Mouse (Mus musculus): ENCODE data around the gene Gm38392. TPM values are rescaled to one million over a fixed set of nuclear protein-coding genes. Genes with fewer than 3 reads are reported as not detected.

Gene Gm38392
- polyA plus RNA-seq, 1 experiment, result 0.49 TPM

GRCm38 (mm10) chr3:88205563-88206491 lies 81.2 kb downstream of the Gm38392 start:
- Histone ChIP-seq H3K4me3 (replicated peaks; ENCODE audit: extremely low read depth, low read depth, low read length) (no peak overlapping the region), H3K4me1 (ENCODE audit: control insufficient read depth, insufficient read depth, low read length) (no peaks in the 10 kb centered on the region)
- DNase-seq, result no peak
- TF ChIP-seq CTCF (IDR thresholded peaks at IDR 0.05; ENCODE audit: insufficient read depth, low read length) (no peak), POLR2A (IDR thresholded peaks at IDR 0.05; ENCODE audit: borderline replicate concordance, extremely low read depth, low read depth, low read length) (no peak)
- WGBS, result 7% methylated on average over 8 of the region's 8 CpGs

DNA sequence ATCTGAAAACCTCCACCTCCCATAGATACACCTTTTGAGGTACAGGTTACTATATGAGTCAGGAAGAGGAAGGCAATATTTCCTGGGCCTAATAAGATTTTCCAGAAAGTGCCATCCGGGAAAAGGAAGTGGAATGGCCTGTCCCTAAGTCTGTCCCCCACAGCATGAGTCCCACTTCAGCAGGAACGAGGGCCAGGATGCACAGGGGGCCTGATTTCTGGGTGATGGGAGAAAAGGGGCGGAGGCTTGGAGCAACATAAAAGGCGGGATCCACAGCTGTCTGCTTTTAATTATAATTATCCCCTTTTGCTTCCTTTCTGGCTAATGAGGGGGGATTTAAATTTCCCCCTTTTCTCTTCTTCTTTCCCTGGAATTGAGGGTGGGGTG lies 81.8 kb downstream of the Gm38392 start:
- DNase-seq, result no peak
- TF ChIP-seq CTCF (IDR thresholded peaks at IDR 0.05; ENCODE audit: insufficient read depth, low read length) (no peak), POLR2A (IDR thresholded peaks at IDR 0.05; ENCODE audit: borderline replicate concordance, extremely low read depth, low read depth, low read length) (no peak)
- WGBS, result 15% methylated on average over 4 of the region's 4 CpGs
- Histone ChIP-seq H3K4me1 (ENCODE audit: control insufficient read depth, insufficient read depth, low read length) (peaks cover 5% of the 10 kb centered on the region), H3K4me3 (replicated peaks; ENCODE audit: extremely low read depth, low read depth, low read length) (no peak overlapping the region)

DNA sequence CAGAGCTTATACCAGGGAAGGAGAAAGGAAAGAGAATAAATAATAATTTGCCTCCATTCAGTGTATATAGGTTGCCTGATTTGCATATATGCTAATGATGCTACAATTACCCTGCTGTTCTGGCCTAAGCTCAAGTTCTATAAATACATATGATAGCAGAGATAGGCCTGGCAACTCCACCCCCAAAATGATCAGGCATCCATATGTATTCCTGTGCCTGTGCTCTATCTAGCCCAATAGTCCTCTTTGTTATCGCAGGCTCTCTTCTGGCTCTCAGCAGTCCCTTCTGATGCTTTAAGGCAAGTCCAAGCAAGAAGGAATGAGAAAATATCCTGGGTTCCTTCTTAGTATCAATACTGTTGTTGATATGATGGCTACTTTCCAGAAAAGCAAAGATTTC lies 82.3 kb downstream of the Gm38392 start:
- Histone ChIP-seq H3K4me3 (replicated peaks; ENCODE audit: extremely low read depth, low read depth, low read length) (no peak overlapping the region), H3K4me1 (ENCODE audit: control insufficient read depth, insufficient read depth, low read length) (peaks cover 6% of the 10 kb centered on the region)
- TF ChIP-seq POLR2A (IDR thresholded peaks at IDR 0.05; ENCODE audit: borderline replicate concordance, extremely low read depth, low read depth, low read length), result no peak
- no peak for TF ChIP-seq CTCF (IDR thresholded peaks at IDR 0.05; ENCODE audit: insufficient read depth, low read length)
- WGBS, result 35% methylated on average over 1 of the region's 1 CpGs
- no peak for DNase-seq

DNA sequence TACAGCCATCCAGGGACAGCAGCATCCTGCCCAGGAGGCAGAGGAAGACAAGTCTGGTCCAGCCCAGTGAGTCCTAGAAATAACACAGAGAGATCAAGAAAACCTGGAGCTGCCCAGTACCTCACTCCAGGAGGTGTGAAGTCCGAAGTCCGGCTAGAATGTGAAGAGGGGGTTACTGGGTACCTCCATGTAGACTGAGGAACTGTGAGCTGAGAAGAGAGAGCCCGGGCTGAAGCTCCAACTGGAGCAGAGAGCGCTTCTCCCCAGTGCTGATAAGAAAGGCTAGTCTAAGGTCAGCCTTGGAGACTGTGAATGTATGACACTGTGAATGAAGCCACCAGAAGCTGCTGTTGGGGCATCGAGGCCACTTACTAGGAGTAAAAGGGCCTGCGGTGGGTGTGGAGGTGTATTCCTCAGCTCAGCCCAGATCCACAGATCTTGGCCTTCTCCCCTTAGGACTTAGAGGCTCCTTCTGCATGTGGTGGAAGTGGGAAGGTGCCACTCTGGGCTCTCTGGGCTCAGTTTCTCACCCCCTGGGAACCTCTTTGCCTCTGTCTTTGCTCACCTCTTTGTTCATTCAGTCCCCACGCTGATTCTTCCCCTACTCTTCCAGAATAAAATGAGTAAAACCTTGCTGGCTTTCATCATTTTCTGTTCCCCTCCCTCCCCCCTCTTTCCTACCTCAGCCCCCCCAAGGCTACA lies 82.9 kb downstream of the Gm38392 start:
- H3K4me1 ChIP-seq (ENCODE audit: control insufficient read depth, insufficient read depth, low read length), result peaks cover 6% of the 10 kb centered on the region
- TF ChIP-seq CTCF (IDR thresholded peaks at IDR 0.05; ENCODE audit: insufficient read depth, low read length), result no peak
- no peak for TF ChIP-seq POLR2A (IDR thresholded peaks at IDR 0.05; ENCODE audit: borderline replicate concordance, extremely low read depth, low read depth, low read length)
- DNase-seq, result no peak
- no peak overlapping the region for H3K4me3 ChIP-seq (replicated peaks; ENCODE audit: extremely low read depth, low read depth, low read length)
- 7% methylated on average over 7 of the region's 7 CpGs for WGBS

DNA sequence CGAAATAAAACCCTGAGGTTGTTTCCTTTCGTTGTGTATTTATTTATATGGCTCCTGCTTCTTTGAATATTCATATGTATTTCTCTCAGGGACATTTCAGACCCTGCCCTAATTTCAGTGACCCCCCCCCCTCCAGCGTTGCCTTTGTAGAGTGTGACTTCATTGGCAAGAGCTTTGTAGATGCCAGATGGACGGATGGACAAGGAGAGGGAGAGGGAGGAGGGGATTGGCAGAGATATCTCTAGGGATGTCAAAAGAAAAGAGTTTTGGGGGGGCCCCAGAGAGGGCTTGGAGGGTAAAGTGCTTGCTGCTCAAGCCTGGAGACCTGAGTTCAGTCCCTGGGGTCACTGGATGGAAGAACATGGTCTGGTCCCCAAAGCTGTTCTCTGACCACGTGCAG lies 83.6 kb downstream of the Gm38392 start:
- Histone ChIP-seq H3K4me1 (ENCODE audit: control insufficient read depth, insufficient read depth, low read length) (peaks cover 6% of the 10 kb centered on the region), H3K4me3 (replicated peaks; ENCODE audit: extremely low read depth, low read depth, low read length) (no peak overlapping the region)
- TF ChIP-seq CTCF (IDR thresholded peaks at IDR 0.05; ENCODE audit: insufficient read depth, low read length), result no peak
- no peak for TF ChIP-seq POLR2A (IDR thresholded peaks at IDR 0.05; ENCODE audit: borderline replicate concordance, extremely low read depth, low read depth, low read length)
- WGBS, result 14% methylated on average over 5 of the region's 5 CpGs
- no peak for DNase-seq

- TF ChIP-seq POLR2A (IDR thresholded peaks at IDR 0.05; ENCODE audit: borderline replicate concordance, extremely low read depth, low read depth, low read length), result no peak
- TF ChIP-seq CTCF (IDR thresholded peaks at IDR 0.05; ENCODE audit: insufficient read depth, low read length), result no peak
- 8% methylated on average over 6 of the region's 6 CpGs for WGBS
- peaks cover 6% of the 10 kb centered on the region for H3K4me1 ChIP-seq (ENCODE audit: control insufficient read depth, insufficient read depth, low read length)
- no peak overlapping the region for H3K4me3 ChIP-seq (replicated peaks; ENCODE audit: extremely low read depth, low read depth, low read length)
- no peak for DNase-seq
Observed at GRCm38 (mm10) chr3:88202986-88203385, 84.0 kb downstream of the Gm38392 start.

DNA sequence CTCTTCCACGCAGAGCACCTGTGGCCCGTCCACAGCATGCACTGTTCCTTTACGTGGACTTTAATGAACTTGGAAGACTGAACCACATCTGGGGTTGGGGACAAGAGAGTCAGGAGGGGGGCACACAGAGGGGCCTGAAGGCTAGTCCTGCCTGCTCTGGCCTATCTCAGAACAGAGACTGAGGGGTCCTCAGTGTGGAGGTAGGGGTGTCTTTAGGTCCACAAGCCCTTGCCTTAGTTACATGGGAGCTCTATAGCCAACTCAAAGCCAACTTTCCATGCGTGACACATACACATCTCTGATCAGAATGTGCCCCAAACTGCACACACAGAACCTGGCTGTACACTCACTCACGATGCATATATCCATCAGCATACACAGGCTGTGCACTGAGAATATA lies 85.4 kb downstream of the Gm38392 start:
- Histone ChIP-seq H3K4me1 (ENCODE audit: control insufficient read depth, insufficient read depth, low read length) (peaks cover 6% of the 10 kb centered on the region), H3K4me3 (replicated peaks; ENCODE audit: extremely low read depth, low read depth, low read length) (no peak overlapping the region)
- TF ChIP-seq POLR2A (IDR thresholded peaks at IDR 0.05; ENCODE audit: borderline replicate concordance, extremely low read depth, low read depth, low read length), result no peak
- no peak for TF ChIP-seq CTCF (IDR thresholded peaks at IDR 0.05; ENCODE audit: insufficient read depth, low read length)
- WGBS, result 21% methylated on average over 5 of the region's 5 CpGs
- DNase-seq, result no peak

- Histone ChIP-seq H3K4me1 (ENCODE audit: control insufficient read depth, insufficient read depth, low read length) (peaks cover 6% of the 10 kb centered on the region), H3K4me3 (replicated peaks; ENCODE audit: extremely low read depth, low read depth, low read length) (no peak overlapping the region)
- 2% methylated on average over 37 of the region's 37 CpGs for WGBS
- TF ChIP-seq CTCF (IDR thresholded peaks at IDR 0.05; ENCODE audit: insufficient read depth, low read length), result no peak
- no peak for TF ChIP-seq POLR2A (IDR thresholded peaks at IDR 0.05; ENCODE audit: borderline replicate concordance, extremely low read depth, low read depth, low read length)
- DNase-seq, result no peak
Observed at GRCm38 (mm10) chr3:88200972-88201330, 86.1 kb downstream of the Gm38392 start.

DNA sequence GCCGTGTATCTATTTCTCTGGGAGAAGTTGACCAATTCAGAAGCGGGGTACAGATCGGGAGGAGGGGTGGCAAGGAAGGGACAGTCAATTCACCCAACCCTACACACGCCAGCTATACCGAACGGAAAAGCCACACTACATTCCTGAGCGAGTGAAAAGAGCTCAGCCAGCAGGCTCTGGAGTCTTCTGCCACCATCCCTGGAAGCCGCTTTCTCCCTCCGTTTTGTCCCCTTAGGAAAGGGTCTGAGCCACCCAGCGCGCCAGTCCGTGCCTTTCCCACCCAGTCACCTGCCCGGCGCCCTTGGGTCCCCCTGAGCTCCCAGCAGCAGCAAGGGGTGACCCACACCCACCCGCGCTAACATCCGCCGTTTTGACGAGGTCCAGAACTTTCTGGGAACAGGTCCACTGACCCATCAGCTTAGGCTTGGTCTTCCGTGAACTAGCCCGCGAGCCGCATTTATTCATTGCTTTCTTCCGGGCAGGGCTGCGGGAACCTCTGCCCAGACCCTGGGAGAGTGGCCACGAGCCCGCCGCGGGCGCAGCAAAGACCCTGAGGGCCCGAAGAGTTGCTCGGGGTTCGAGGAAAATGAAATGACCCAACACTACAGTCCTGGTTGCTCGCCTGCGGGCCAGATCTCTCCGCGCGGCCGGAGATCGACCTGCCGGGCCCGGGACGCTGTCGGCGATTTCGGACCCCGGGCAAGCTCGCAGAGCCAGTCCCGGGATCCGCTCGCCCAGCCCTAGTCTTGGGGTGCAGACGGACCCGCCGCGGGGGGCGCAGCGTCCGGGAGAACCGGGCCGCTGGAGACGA lies 86.6 kb downstream of the Gm38392 start:
- WGBS, result 2% methylated on average over 61 of the region's 61 CpGs
- Histone ChIP-seq H3K4me3 (replicated peaks; ENCODE audit: extremely low read depth, low read depth, low read length) (no peak overlapping the region), H3K4me1 (ENCODE audit: control insufficient read depth, insufficient read depth, low read length) (peaks cover 6% of the 10 kb centered on the region)
- no peak for DNase-seq
- no peak for TF ChIP-seq CTCF (IDR thresholded peaks at IDR 0.05; ENCODE audit: insufficient read depth, low read length)
- TF ChIP-seq POLR2A (IDR thresholded peaks at IDR 0.05; ENCODE audit: borderline replicate concordance, extremely low read depth, low read depth, low read length), result no peak

All from lung, adult 2 months (tissue).